Comparison of ENCODE assay signal across 36 mouse cellular contexts in genomic region chr10:108954952-108955351, GRCm38 (mm10). TPM values are rescaled to one million over a fixed set of nuclear protein-coding genes. Genes with fewer than 3 reads are reported as not detected.
"Had no signal": no experiment of that assay in that cellular context is flagged by ENCODE, and none has a peak within 500 bp of the region (broad histone marks: within the 10 kb centered on the region; RNA-seq: fewer than 3 reads in every experiment).

No protein-coding gene starts in this region.

- H3K9me3 ChIP-seq: limb, embryonic 10.5 days; limb, embryonic 12.5 days; limb, embryonic 13.5 days; limb, embryonic 15.5 days; liver, embryonic 12.5 days; liver, embryonic 15.5 days; lung, embryonic 15.5 days; midbrain, embryonic 12.5 days; midbrain, embryonic 13.5 days had no signal

- H3K4me2 ChIP-seq: limb, embryonic 12.5 days; limb, embryonic 13.5 days; limb, embryonic 15.5 days; liver, embryonic 11.5 days; liver, embryonic 12.5 days; liver, embryonic 13.5 days; liver, embryonic 15.5 days; lung, embryonic 14.5 days; lung, embryonic 15.5 days; midbrain, embryonic 11.5 days; midbrain, embryonic 12.5 days; midbrain, embryonic 13.5 days; midbrain, embryonic 15.5 days; neural tube, embryonic 12.5 days; neural tube, embryonic 13.5 days had no signal

- ATAC-seq: liver, embryonic 12.5 days; liver, postnatal 0 days; lung, postnatal 0 days; midbrain, embryonic 13.5 days; midbrain, embryonic 15.5 days; midbrain, embryonic 16.5 days had no signal

- H3K27me3 ChIP-seq: limb, embryonic 12.5 days; limb, embryonic 13.5 days; limb, embryonic 15.5 days; liver, embryonic 12.5 days; liver, embryonic 13.5 days; liver, embryonic 15.5 days; lung, embryonic 15.5 days; megakaryocyte, embryonic 14.5 days; midbrain, embryonic 12.5 days; midbrain, embryonic 13.5 days; midbrain, embryonic 15.5 days; neural tube, embryonic 12.5 days; neural tube, embryonic 13.5 days had no signal

- H3K27ac ChIP-seq: limb, embryonic 10.5 days; limb, embryonic 12.5 days; limb, embryonic 13.5 days; limb, embryonic 15.5 days; liver, embryonic 12.5 days; liver, embryonic 13.5 days; liver, embryonic 14.5 days; liver, embryonic 15.5 days; lung, embryonic 15.5 days; macrophage; midbrain, embryonic 10.5 days; midbrain, embryonic 12.5 days; midbrain, embryonic 13.5 days; midbrain, embryonic 15.5 days; neural tube, embryonic 12.5 days; neural tube, embryonic 13.5 days had no signal

- H3K4me3 ChIP-seq: limb, embryonic 10.5 days; limb, embryonic 12.5 days; limb, embryonic 13.5 days; limb, embryonic 15.5 days; liver, embryonic 12.5 days; liver, embryonic 13.5 days; liver, embryonic 15.5 days; lung, embryonic 15.5 days; megakaryocyte, embryonic 14.5 days; midbrain, embryonic 10.5 days; midbrain, embryonic 12.5 days; midbrain, embryonic 13.5 days; midbrain, embryonic 15.5 days; myocyte; neural tube, embryonic 12.5 days; neural tube, embryonic 13.5 days had no signal

- H3K4me1 ChIP-seq: limb, embryonic 10.5 days; limb, embryonic 12.5 days; limb, embryonic 13.5 days; limb, embryonic 15.5 days; liver, embryonic 12.5 days; liver, embryonic 13.5 days; liver, embryonic 15.5 days; lung, embryonic 15.5 days; megakaryocyte, embryonic 14.5 days; midbrain, embryonic 10.5 days; midbrain, embryonic 12.5 days; midbrain, embryonic 13.5 days; neural tube, embryonic 12.5 days; neural tube, embryonic 13.5 days had no signal

- H3K9ac ChIP-seq: limb, embryonic 12.5 days; limb, embryonic 13.5 days; limb, embryonic 15.5 days; liver, embryonic 12.5 days; liver, embryonic 13.5 days; liver, embryonic 14.5 days; liver, embryonic 15.5 days; liver, postnatal 0 days; lung, embryonic 14.5 days; lung, embryonic 15.5 days; midbrain, embryonic 12.5 days; midbrain, embryonic 13.5 days; midbrain, embryonic 15.5 days; neural tube, embryonic 12.5 days; neural tube, embryonic 13.5 days had no signal

- H3K36me3 ChIP-seq: limb, embryonic 10.5 days; limb, embryonic 12.5 days; limb, embryonic 13.5 days; limb, embryonic 15.5 days; liver, embryonic 12.5 days; liver, embryonic 13.5 days; liver, embryonic 15.5 days; lung, embryonic 15.5 days; midbrain, embryonic 10.5 days; midbrain, embryonic 12.5 days; midbrain, embryonic 15.5 days; neural tube, embryonic 12.5 days; neural tube, embryonic 13.5 days had no signal

- DNase-seq: left cerebral cortex, postnatal 4 days; liver; liver, embryonic 13.5 days; liver, postnatal 0 days; lung, adult 18-20 months; lung, adult 2 months; lung, embryonic 14.5 days; lung, postnatal 10 days; lung, postnatal 14 days; lung, postnatal 36 days; lung, postnatal 4 days; midbrain, embryonic 14.5 days had no signal

RNA-seq across cellular contexts. Expression of gene Syt1, which starts 55.8 kb away (rescaled TPM):
- total RNA-seq: megakaryocyte progenitor cell, adult 5-6 weeks; megakaryocyte-erythroid progenitor cell, adult 5-6 weeks; monocyte, adult 5-6 weeks had no signal
- polyA plus RNA-seq: macrophage had no signal
